Comparison of ENCODE assay signal across 20 mouse cellular contexts in genomic region chr2:40149186-40149585, GRCm38 (mm10).
DNase-seq lines count a peak whose midpoint lies in the region; ATAC-seq lines count a peak whose summit lies in the region.
"Had no signal": no experiment of that assay in that cellular context is flagged by ENCODE, and none has a peak within 500 bp of the region (broad histone marks: within the 10 kb centered on the region; RNA-seq: fewer than 3 reads in every experiment).

No protein-coding gene starts in this region.

- 77% methylated on average over 2 of the region's 2 CpGs for WGBS in hindbrain, embryonic 14.5 days
- WGBS in hindbrain, embryonic 13.5 days: 69% methylated on average over 2 of the region's 2 CpGs
- 64% methylated on average over 2 of the region's 2 CpGs for WGBS in midbrain, embryonic 14.5 days
- 63% methylated on average over 2 of the region's 2 CpGs for WGBS in midbrain, embryonic 13.5 days

- no peak for ATAC-seq in hindbrain, embryonic 14.5 days (ENCODE audit: low FRiP score)
- ATAC-seq in hindbrain, embryonic 13.5 days (ENCODE audit: low FRiP score): no peak
- no peak for ATAC-seq in midbrain, embryonic 14.5 days (ENCODE audit: low FRiP score, low TSS enrichment)
- ATAC-seq in midbrain, embryonic 13.5 days: no peak
- ATAC-seq: activated CD4-positive, CD25-positive, alpha-beta regulatory T cell, adult 4 months; Patski had no signal

- H3K4me1 ChIP-seq in hindbrain, embryonic 14.5 days (replicated peaks; ENCODE audit: control insufficient read depth, insufficient read depth, low read length): no peaks in the 10 kb centered on the region
- H3K4me1 ChIP-seq in hindbrain, embryonic 13.5 days (replicated peaks): no peaks in the 10 kb centered on the region
- no peaks in the 10 kb centered on the region for H3K4me1 ChIP-seq in midbrain, embryonic 14.5 days (ENCODE audit: control insufficient read depth, insufficient read depth, low read length)
- no peaks in the 10 kb centered on the region for H3K4me1 ChIP-seq in midbrain, embryonic 13.5 days (replicated peaks)
- H3K4me1 ChIP-seq: embryonic facial prominence, embryonic 12.5 days; heart, embryonic 13.5 days had no signal

- no peak overlapping the region for H3K4me3 ChIP-seq in hindbrain, embryonic 14.5 days (replicated peaks; ENCODE audit: low read length)
- H3K4me3 ChIP-seq in hindbrain, embryonic 13.5 days: no peak overlapping the region
- H3K4me3 ChIP-seq in midbrain, embryonic 14.5 days (replicated peaks; ENCODE audit: low read depth, low read length): no peak overlapping the region
- no peak overlapping the region for H3K4me3 ChIP-seq in midbrain, embryonic 13.5 days (replicated peaks)
- H3K4me3 ChIP-seq: embryonic facial prominence, embryonic 12.5 days; heart, embryonic 13.5 days had no signal

- H3K27me3 ChIP-seq in hindbrain, embryonic 14.5 days (ENCODE audit: control insufficient read depth, insufficient read depth, low read length): no peaks in the 10 kb centered on the region
- H3K27me3 ChIP-seq in hindbrain, embryonic 13.5 days: no peaks in the 10 kb centered on the region
- no peaks in the 10 kb centered on the region for H3K27me3 ChIP-seq in midbrain, embryonic 14.5 days (ENCODE audit: control insufficient read depth, insufficient read depth, low read length)
- H3K27me3 ChIP-seq in midbrain, embryonic 13.5 days: no peaks in the 10 kb centered on the region
- H3K27me3 ChIP-seq: CH12.LX; embryonic facial prominence, embryonic 12.5 days; heart, embryonic 13.5 days; Patski had no signal

- H3K27ac ChIP-seq in hindbrain, embryonic 14.5 days: no peak overlapping the region
- H3K27ac ChIP-seq in hindbrain, embryonic 13.5 days: no peak overlapping the region
- no peak overlapping the region for H3K27ac ChIP-seq in midbrain, embryonic 14.5 days (replicated peaks; ENCODE audit: low read depth, low read length)
- H3K27ac ChIP-seq in midbrain, embryonic 13.5 days: no peak overlapping the region
- H3K27ac ChIP-seq: embryonic facial prominence, embryonic 12.5 days; heart, embryonic 13.5 days had no signal

- no peak overlapping the region for H3K4me2 ChIP-seq in hindbrain, embryonic 14.5 days (replicated peaks)
- no peak overlapping the region for H3K4me2 ChIP-seq in hindbrain, embryonic 13.5 days
- no peak overlapping the region for H3K4me2 ChIP-seq in midbrain, embryonic 14.5 days (ENCODE audit: low read length)
- no peak overlapping the region for H3K4me2 ChIP-seq in midbrain, embryonic 13.5 days (replicated peaks)
- H3K4me2 ChIP-seq: embryonic facial prominence, embryonic 12.5 days; heart, embryonic 13.5 days had no signal

- H3K36me3 ChIP-seq in hindbrain, embryonic 14.5 days (replicated peaks; ENCODE audit: control insufficient read depth, insufficient read depth): no peaks in the 10 kb centered on the region
- H3K36me3 ChIP-seq in hindbrain, embryonic 13.5 days: no peaks in the 10 kb centered on the region
- H3K36me3 ChIP-seq in midbrain, embryonic 14.5 days (ENCODE audit: control insufficient read depth, insufficient read depth, low read length): no peaks in the 10 kb centered on the region
- H3K36me3 ChIP-seq in midbrain, embryonic 13.5 days: no peaks in the 10 kb centered on the region
- H3K36me3 ChIP-seq: embryonic facial prominence, embryonic 12.5 days; heart, embryonic 13.5 days had no signal

- H3K9ac ChIP-seq in hindbrain, embryonic 14.5 days: no peak overlapping the region
- H3K9ac ChIP-seq in hindbrain, embryonic 13.5 days: no peak overlapping the region
- no peak overlapping the region for H3K9ac ChIP-seq in midbrain, embryonic 14.5 days (replicated peaks; ENCODE audit: low read length)
- no peak overlapping the region for H3K9ac ChIP-seq in midbrain, embryonic 13.5 days (replicated peaks)
- H3K9ac ChIP-seq: embryonic facial prominence, embryonic 12.5 days; heart, embryonic 13.5 days had no signal

- peak; percentile 50 for DNase-seq in hindbrain, embryonic 14.5 days (ENCODE audit: low spot score)
- peak; percentile 3 for DNase-seq in layer of hippocampus, adult 9-10 months (ENCODE audit: low spot score)
- DNase-seq in layer of hippocampus, adult 8-10 months (ENCODE audit: low spot score in 2 of 2): no peak
- peak; percentile 53 for DNase-seq in midbrain, embryonic 14.5 days
- peak; percentile 10 for DNase-seq in brain, embryonic 18.5 days (ENCODE audit: low read depth, low spot score)
- DNase-seq: adrenal gland, adult 2 months; adrenal gland, postnatal 25 days; cerebellum, adult 11-12 months; cerebellum, adult 9-10 months; cerebellum, postnatal 25 days; gastrocnemius, postnatal 36 days; heart, adult 11 months; heart, postnatal 36 days had no signal

- H3K9me3 ChIP-seq in hindbrain, embryonic 14.5 days (ENCODE audit: control insufficient read depth, low read length): no peaks in the 10 kb centered on the region
- H3K9me3 ChIP-seq in hindbrain, embryonic 13.5 days: no peaks in the 10 kb centered on the region
- H3K9me3 ChIP-seq in midbrain, embryonic 14.5 days (ENCODE audit: control insufficient read depth, low read length): no peaks in the 10 kb centered on the region
- H3K9me3 ChIP-seq in midbrain, embryonic 13.5 days: no peaks in the 10 kb centered on the region
- H3K9me3 ChIP-seq: embryonic facial prominence, embryonic 12.5 days had no signal

Comparison
In these comparisons a context has a peak if more than half of its experiments do, and no peak if none do; other contexts are left out.
1. DNase-seq: peak in hindbrain, embryonic 14.5 days (single experiment), layer of hippocampus, adult 9-10 months (single experiment), midbrain, embryonic 14.5 days (single experiment) and brain, embryonic 18.5 days (single experiment); none in layer of hippocampus, adult 8-10 months (0 of 2).